Mouse (Mus musculus) liver, embryonic 16.5 days (tissue): ENCODE results near the gene Tbc1d22b. TPM values are rescaled to one million over a fixed set of nuclear protein-coding genes. Genes with fewer than 3 reads are reported as not detected.

ENCODE experiments used
- ATAC-seq: fragments of 200-750 bp; cut with Nextera tagmentation; 2 replicates; pipeline ENCODE4 v1.8.0; 2017; ENCODE audit warnings: low read depth, mild to moderate bottlenecking, moderate number of reproducible peaks, moderate library complexity
- H3K27ac ChIP-seq: fragments of 300-500 bp; sonication (generic); 2 replicates; pipeline ENCODE4 v1.5.1; 2014; ENCODE audit warnings: mild to moderate bottlenecking, low read length
- H3K27me3 ChIP-seq: fragments of 300-500 bp; sonication (generic); 2 replicates; pipeline ENCODE4 v1.6.1; 2014; ENCODE audit warnings: low read depth, low read length, mixed read lengths; ENCODE audit not compliant: control insufficient read depth, insufficient read depth
- H3K36me3 ChIP-seq: fragments of 300-500 bp; sonication (generic); 2 replicates; pipeline ENCODE4 v1.6.1; 2014; ENCODE audit warnings: mild to moderate bottlenecking; ENCODE audit not compliant: control insufficient read depth, insufficient read depth
- H3K4me1 ChIP-seq: fragments of 300-500 bp; sonication (generic); 2 replicates; pipeline ENCODE4 v1.6.1; 2014; ENCODE audit warnings: low read depth, low read length, mixed read lengths; ENCODE audit not compliant: control insufficient read depth
- H3K4me2 ChIP-seq: fragments of 300-500 bp; sonication (generic); 2 replicates; pipeline ENCODE4 v1.6.1; 2014; ENCODE audit warnings: low read depth, low read length, mixed read lengths
- H3K4me3 ChIP-seq: fragments of 300-500 bp; sonication (generic); 2 replicates; pipeline ENCODE4 v1.5.1; 2014; ENCODE audit warnings: low read depth, mild to moderate bottlenecking, low read length
- H3K9ac ChIP-seq: fragments of 300-500 bp; sonication (generic); 2 replicates; pipeline ENCODE4 v1.6.1; 2014; ENCODE audit warnings: low read depth, low read length
- H3K9me3 ChIP-seq: fragments of 300-500 bp; sonication (generic); replicated peaks from 2 replicates; pipeline ENCODE4 v1.6.1; 2016; ENCODE audit warnings: low read length; ENCODE audit not compliant: control insufficient read depth
- WGBS: fragments of 180-500 bp; shearing (Covaris S2); extraction: QIAGEN DNeasy Blood & Tissue Kit; methylation state at CpG from one replicate; pipeline ENCODE4 v1.1.7; 2014; ENCODE audit not compliant: insufficient replicate concordance; 5-methylcytosine and 5-hydroxymethylcytosine counted together
- microRNA-seq: library from miRNA; unstranded; fragments of <30 nt; microRNA quantifications from one replicate; pipeline ENCODE4, GENCODE M21; 2016
- polyA plus RNA-seq: library from polyadenylated mRNA; unstranded; fragments of >200 nt; fragmentation: Nextera tagmentation; extraction: Ambion mirVana; gene quantifications from 2 replicates; pipeline ENCODE4 v1.2.1, GENCODE M21; 2015

Gene Tbc1d22b
- polyA plus RNA-seq, 1 experiment from 2014 or later: 2.7 TPM

DNA sequence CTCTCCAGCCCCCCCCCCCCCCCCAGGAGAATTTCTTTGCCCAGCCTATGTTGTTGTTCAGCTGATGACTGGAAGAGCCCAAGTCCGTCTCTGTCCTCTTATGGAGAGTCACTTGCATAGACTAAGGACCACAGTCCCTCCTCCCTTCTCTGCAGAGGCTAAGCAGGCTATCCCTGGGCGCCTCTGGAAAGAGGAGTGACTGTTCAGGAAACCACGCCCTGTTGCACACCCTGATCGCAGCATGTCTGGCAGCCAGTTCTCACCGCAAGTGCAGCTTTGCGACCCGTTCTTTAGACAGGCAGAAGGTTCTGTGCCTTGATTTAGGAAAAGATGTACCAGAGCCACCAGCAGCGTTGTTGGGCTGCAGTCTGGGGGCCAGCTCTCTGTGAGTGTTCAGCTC is 88.3 kb downstream of the Tbc1d22b start:
- H3K9me3 ChIP-seq: no peaks in the 10 kb centered on the region
- H3K4me3 ChIP-seq: no peak overlapping the region
- H3K27me3 ChIP-seq: no peaks in the 10 kb centered on the region
- peak; percentile 74 for ATAC-seq
- H3K27ac ChIP-seq: no peak overlapping the region
- 18% methylated on average over 8 of the region's 8 CpGs for WGBS
- H3K9ac ChIP-seq: no peak overlapping the region
- H3K4me2 ChIP-seq: no peak overlapping the region
- H3K36me3 ChIP-seq: peaks cover 48% of the 10 kb centered on the region
- H3K4me1 ChIP-seq: peaks cover 20% of the 10 kb centered on the region

DNA sequence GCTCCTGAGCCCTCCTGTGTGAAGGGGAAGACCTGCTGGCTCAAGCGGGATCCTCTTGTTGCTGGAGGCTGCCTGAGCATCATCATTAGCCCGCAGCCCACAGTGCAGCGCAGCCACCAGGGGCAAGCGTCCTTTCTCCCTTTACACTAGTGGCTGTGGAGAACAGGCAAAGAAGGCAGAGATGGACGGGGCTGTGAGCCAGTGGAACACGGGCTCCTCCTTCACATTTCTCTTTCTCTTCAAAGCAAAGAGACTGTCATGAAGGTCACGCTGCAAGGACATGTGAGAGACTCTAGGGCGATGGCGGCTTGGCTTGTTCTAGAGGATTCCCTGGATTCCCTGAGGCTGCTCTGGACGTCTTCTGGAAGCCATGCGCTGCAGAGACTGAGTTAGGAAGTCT is 91.4 kb downstream of the Tbc1d22b start:
- Histone ChIP-seq H3K9ac (no peak overlapping the region), H3K4me3 (no peak overlapping the region), H3K27ac (no peak overlapping the region), H3K4me1 (peaks cover 20% of the 10 kb centered on the region), H3K4me2 (no peak overlapping the region), H3K27me3 (no peaks in the 10 kb centered on the region), H3K36me3 (peaks cover 29% of the 10 kb centered on the region), H3K9me3 (no peaks in the 10 kb centered on the region)
- 90% methylated on average over 11 of the region's 11 CpGs for WGBS
- no peak for ATAC-seq

DNA sequence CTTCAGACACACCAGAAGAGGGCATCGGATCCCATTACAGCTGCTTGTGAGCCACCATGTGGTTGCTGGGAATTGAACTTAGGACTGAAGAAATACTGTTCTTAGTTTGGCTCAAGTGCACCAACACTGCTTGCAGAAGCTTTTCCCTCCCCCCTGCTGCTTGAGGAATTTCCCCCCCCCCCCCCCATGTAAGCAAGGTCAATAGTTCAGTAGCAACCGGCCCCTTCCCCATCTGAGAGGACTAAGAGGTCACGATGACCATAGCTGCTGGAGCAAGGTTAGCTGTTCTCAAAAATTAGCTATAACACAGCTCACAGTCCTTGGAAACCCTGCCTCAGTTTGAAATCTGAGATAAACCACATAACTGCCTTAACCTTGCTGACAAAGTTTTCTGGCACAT is 92.6 kb downstream of the Tbc1d22b start:
- no peak overlapping the region for H3K9ac ChIP-seq
- 80% methylated on average over 3 of the region's 3 CpGs for whole genome bisulfite sequencing
- peaks cover 13% of the 10 kb centered on the region for H3K4me1 ChIP-seq
- H3K9me3 ChIP-seq: no peaks in the 10 kb centered on the region
- no peak for ATAC-seq
- H3K4me3 ChIP-seq: no peak overlapping the region
- no peak overlapping the region for H3K4me2 ChIP-seq
- H3K36me3 ChIP-seq: peaks cover 24% of the 10 kb centered on the region
- no peaks in the 10 kb centered on the region for H3K27me3 ChIP-seq
- no peak overlapping the region for H3K27ac ChIP-seq

Small RNA genes lying within 50 kb of the gene (microRNA-seq; reads per million reads assigned to microRNA genes)
- gene Mir7667: not detected

Other genes with a start within 250 kb of the Tbc1d22b start
- 2.0 and 2.6 TPM in 2 replicates for gene Pi16, start 232.1 kb upstream of the Tbc1d22b start, polyA plus RNA-seq
- 33.3 and 48.5 TPM in 2 replicates for gene Mtch1, start 201.9 kb upstream of the Tbc1d22b start, polyA plus RNA-seq
- 7.7 and 8.1 TPM in 2 replicates for gene Fgd2, start 188.9 kb upstream of the Tbc1d22b start, polyA plus RNA-seq
- 74.7 and 80.0 TPM in 2 replicates for gene Pim1, start 59.0 kb upstream of the Tbc1d22b start, polyA plus RNA-seq
- gene Gm17657, start 147 bp upstream of the Tbc1d22b start, polyA plus RNA-seq: not detected in 2 replicates
- 0.22 TPM in 1 of 2 replicates, not detected in the other for gene Tmem217, start 2.6 kb downstream of the Tbc1d22b start, polyA plus RNA-seq
- 30.5 and 33.7 TPM in 2 replicates for gene Rnf8, start 65.0 kb downstream of the Tbc1d22b start, polyA plus RNA-seq
- 1.3 TPM in 2 replicates for gene Gm28043, start 65.1 kb downstream of the Tbc1d22b start, polyA plus RNA-seq
- 58.4 and 62.0 TPM in 2 replicates for gene Cmtr1, start 110.8 kb downstream of the Tbc1d22b start, polyA plus RNA-seq
- 6.8 and 7.3 TPM in 2 replicates for gene Ccdc167, start 167.3 kb downstream of the Tbc1d22b start, polyA plus RNA-seq